Mouse (Mus musculus): Measurements from ENCODE around the gene D5Ertd579e. TPM values are rescaled to one million over a fixed set of nuclear protein-coding genes. Genes with fewer than 3 reads are reported as not detected.
A peak's percentile ranks its signal among the peaks of the same experiment; 100 is the strongest.

D5Ertd579e gene
- total and polyA plus RNA-seq, 3 experiments = 13.7 to 29.4 (median 22.9) TPM

DNA sequence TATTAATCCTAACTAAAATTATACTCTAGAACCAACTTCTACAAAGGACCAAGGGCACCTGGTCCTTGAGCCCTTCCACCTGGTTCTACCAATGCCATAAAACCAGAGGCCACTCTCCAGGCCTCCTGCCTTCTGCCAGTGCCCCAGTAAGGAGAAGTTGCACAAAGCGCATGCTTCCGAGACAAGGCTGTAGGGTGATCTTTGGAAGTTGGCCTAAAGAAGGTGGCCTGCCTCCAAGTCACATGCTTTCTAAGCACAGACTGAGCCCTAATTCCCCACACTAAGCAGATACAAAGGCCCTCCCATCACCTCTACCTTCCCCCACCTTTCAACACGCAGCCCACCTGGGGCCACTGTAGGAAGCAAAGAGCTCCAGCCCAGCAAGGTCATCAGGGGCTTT, 120.6 kb downstream of the D5Ertd579e start:
- Histone ChIP-seq H3K27me3 (replicated peaks) (no peaks in the 10 kb centered on the region), H3K4me3 (replicated peaks in 1 of 3; ENCODE audit: low read depth in 2 of 3, low read length in 2 of 3, poor library complexity in 1 of 3) (no peak overlapping the region), H3K4me1 (ENCODE audit: control insufficient read depth in 1 of 2, insufficient read depth in 2 of 2) (peaks cover 28 to 79% of the 10 kb centered on the region in 2 experiments), H3K9ac (ENCODE audit: insufficient read depth, low read depth) (no peak overlapping the region), H3K27ac (ENCODE audit: insufficient read depth, low read depth) (peak overlapping the region; percentile 82), H3K9me3 (replicated peaks; ENCODE audit: low read length) (peaks cover 15% of the 10 kb centered on the region), H3K4me2 (ENCODE audit: insufficient read depth, low read depth, poor library complexity, severe bottlenecking) (peak overlapping the region; percentile 59; the same call in 1 of the 2 replicates), H3K79me2 (replicated peaks; ENCODE audit: control insufficient read depth, extremely low read depth, insufficient read depth, poor library complexity, severe bottlenecking) (peaks cover 23% of the 10 kb centered on the region), H3K36me3 (replicated peaks in 1 of 2; ENCODE audit: control insufficient read depth in 1 of 2, insufficient read depth in 1 of 2, low read length in 1 of 2) (peaks cover 20 to 25% of the 10 kb centered on the region in 2 experiments)
- no peak for DNase-seq (ENCODE audit: extremely low read depth)
- no peak for TF ChIP-seq CHD2 (IDR thresholded peaks at IDR 0.05; ENCODE audit: low read length)
- TF ChIP-seq ZNF384 (IDR thresholded peaks at IDR 0.05; ENCODE audit: low read depth, low read length) = no peak
- no peak for TF ChIP-seq USF2 (conservative IDR thresholded peaks at IDR 0.05; ENCODE audit: low read depth, low read length)
- TF ChIP-seq SIN3A (IDR thresholded peaks at IDR 0.05; ENCODE audit: low read length) = no peak
- no peak for TF ChIP-seq RAD21 (IDR thresholded peaks at IDR 0.05; ENCODE audit: low read depth, low read length)
- no peak for TF ChIP-seq NELFE (IDR thresholded peaks at IDR 0.05; ENCODE audit: low read depth, low read length)
- no peak for TF ChIP-seq RCOR1 (conservative IDR thresholded peaks at IDR 0.05; ENCODE audit: low read depth, low read length)
- TF ChIP-seq JUND (conservative IDR thresholded peaks at IDR 0.05; ENCODE audit: low read depth, low read length) = no peak
- TF ChIP-seq ETS1 (conservative IDR thresholded peaks at IDR 0.05; ENCODE audit: low read depth, low read length) = no peak
- in situ Hi-C loops (cut with MboI; ENCODE audit: low pct_ligation_motif_present, low pct_unique_long_range_greater_than_20kb, low sequenced_read_pairs) (no loop called here), dilution Hi-C loops (cut with MboI; ENCODE audit: extremely low pct_ligation_motif_present, extremely low pct_unique_long_range_greater_than_20kb, low sequenced_read_pairs) (no loop called here)

DNA sequence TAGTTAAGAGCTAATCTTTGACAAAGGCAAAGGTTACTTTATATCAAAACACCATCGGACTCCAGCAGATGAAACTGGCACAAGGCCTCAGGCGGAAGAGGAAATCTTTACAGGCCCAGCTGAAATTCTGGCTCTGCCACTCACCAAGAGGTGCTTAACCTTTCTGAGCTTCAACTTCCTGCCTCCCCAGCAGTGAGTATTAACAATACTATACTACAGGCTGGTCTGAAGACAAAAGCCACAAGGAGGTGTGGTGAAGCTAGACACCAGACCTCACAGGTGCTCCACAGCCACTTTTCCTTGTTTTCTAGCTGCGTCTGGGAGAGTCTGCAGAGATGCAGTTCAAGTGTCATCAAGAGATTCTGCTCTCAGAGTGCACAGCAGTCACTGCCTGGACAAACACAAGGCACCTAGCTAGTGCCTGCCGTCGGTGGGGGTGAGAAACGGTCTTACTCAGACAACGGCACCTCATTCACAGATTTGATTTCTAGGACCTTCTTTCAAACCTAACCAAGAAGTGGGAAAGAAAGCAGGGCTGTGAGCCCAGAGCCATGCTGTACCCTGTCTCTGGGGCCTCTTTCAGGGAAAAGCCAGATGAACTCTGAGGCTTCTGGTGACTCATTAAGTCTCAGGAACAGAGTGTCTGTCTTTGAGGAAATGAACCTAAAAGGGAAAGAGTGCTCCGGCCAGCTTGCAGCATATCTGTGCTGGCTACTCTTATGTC, 121.5 kb downstream of the D5Ertd579e start:
- in situ Hi-C loops (cut with MboI; ENCODE audit: low pct_ligation_motif_present, low pct_unique_long_range_greater_than_20kb, low sequenced_read_pairs) = no loop called here
- H3K9ac ChIP-seq (ENCODE audit: insufficient read depth, low read depth) = peak overlapping the region; percentile 27
- peak; percentile 69 for DNase-seq (ENCODE audit: extremely low read depth)
- TF ChIP-seq CHD1 (IDR thresholded peaks at IDR 0.05; ENCODE audit: low read depth, low read length) (no peak), USF2 (conservative IDR thresholded peaks at IDR 0.05; ENCODE audit: low read depth, low read length) (no peak), HCFC1 (IDR thresholded peaks at IDR 0.05; ENCODE audit: low read depth, low read length) (peak; percentile 68), EP300 (IDR thresholded peaks at IDR 0.05; ENCODE audit: low read length) (peak; percentile 72), ZC3H11A (IDR thresholded peaks at IDR 0.05; ENCODE audit: low read depth, low read length) (no peak), ELF1 (IDR thresholded peaks at IDR 0.05; ENCODE audit: low read depth, low read length) (peak; percentile 68; the same call in 1 of the 2 replicates), TBP (conservative IDR thresholded peaks at IDR 0.05; ENCODE audit: low read depth, low read length) (no peak), MAZ (IDR thresholded peaks at IDR 0.05; ENCODE audit: low read depth, low read length) (no peak), USF1 (IDR thresholded peaks at IDR 0.05; ENCODE audit: low read depth, low read length) (no peak), MAFK (IDR thresholded peaks at IDR 0.05; ENCODE audit: insufficient replicate concordance, low read length) (no peak), IRF4 (IDR thresholded peaks at IDR 0.05; ENCODE audit: low read depth, low read length) (0 out of 2 replicates have a peak, but pooled peaks have one; percentile 8), E2F4 (IDR thresholded peaks at IDR 0.05; ENCODE audit: insufficient replicate concordance, low read depth, low read length) (no peak), UBTF (IDR thresholded peaks at IDR 0.05; ENCODE audit: low read depth, low read length) (no peak), ETS1 (conservative IDR thresholded peaks at IDR 0.05; ENCODE audit: low read depth, low read length) (peak; percentile 26), BHLHE40 (IDR thresholded peaks at IDR 0.05; ENCODE audit: low read depth, low read length) (peak; percentile 30; the same call in 1 of the 2 replicates), ZKSCAN1 (IDR thresholded peaks at IDR 0.05; ENCODE audit: borderline replicate concordance, low read depth, low read length) (no peak), RAD21 (IDR thresholded peaks at IDR 0.05; ENCODE audit: low read depth, low read length) (no peak), MYC (IDR thresholded peaks at IDR 0.05; ENCODE audit: low read depth, low read length) (no peak; the same call in 1 of the 2 replicates), JUN (IDR thresholded peaks at IDR 0.05; ENCODE audit: insufficient read depth, low read depth, low read length) (no peak), MEF2A (IDR thresholded peaks at IDR 0.05; ENCODE audit: borderline replicate concordance, low read depth, low read length) (peak; percentile 44; the same call in 1 of the 2 replicates), PAX5 (IDR thresholded peaks at IDR 0.05; ENCODE audit: low read length) (no peak), SMC3 (IDR thresholded peaks at IDR 0.05; ENCODE audit: low read depth, low read length) (no peak), RCOR1 (conservative IDR thresholded peaks at IDR 0.05; ENCODE audit: low read depth, low read length) (no peak), KAT2A (IDR thresholded peaks at IDR 0.05; ENCODE audit: insufficient replicate concordance, low read length) (no peak), MAX (IDR thresholded peaks at IDR 0.05; ENCODE audit: low read length) (no peak)

More for the DNA sequence above, 121.5 kb downstream of the D5Ertd579e start:
- H3K4me1 ChIP-seq (ENCODE audit: control insufficient read depth in 1 of 2, insufficient read depth in 2 of 2) = peaks cover 23 to 78% of the 10 kb centered on the region in 2 experiments
- dilution Hi-C loops (cut with MboI; ENCODE audit: extremely low pct_ligation_motif_present, extremely low pct_unique_long_range_greater_than_20kb, low sequenced_read_pairs) = no loop called here
- no peaks in the 10 kb centered on the region for H3K27me3 ChIP-seq (replicated peaks)
- H3K27ac ChIP-seq (ENCODE audit: insufficient read depth, low read depth) = peak overlapping the region; percentile 82
- H3K36me3 ChIP-seq (replicated peaks in 1 of 2; ENCODE audit: control insufficient read depth in 1 of 2, insufficient read depth in 1 of 2, low read length in 1 of 2) = peaks cover 25 to 34% of the 10 kb centered on the region in 2 experiments
- peak overlapping the region in 1 of 3 experiments; percentile 12 for H3K4me3 ChIP-seq (replicated peaks in 1 of 3; ENCODE audit: low read depth in 2 of 3, low read length in 2 of 3, poor library complexity in 1 of 3)
- peaks cover 25% of the 10 kb centered on the region for H3K79me2 ChIP-seq (replicated peaks; ENCODE audit: control insufficient read depth, extremely low read depth, insufficient read depth, poor library complexity, severe bottlenecking)
- H3K9me3 ChIP-seq (replicated peaks; ENCODE audit: low read length) = peaks cover 15% of the 10 kb centered on the region
- peak overlapping the region; percentile 59 for H3K4me2 ChIP-seq (ENCODE audit: insufficient read depth, low read depth, poor library complexity, severe bottlenecking)

All from CH12.LX (cell line).